ENCODE assay signal across 8 mouse cellular contexts in genomic region chr2:109904171-109904821, GRCm38 (mm10). TPM values are rescaled to one million over a fixed set of nuclear protein-coding genes. Genes with fewer than 3 reads are reported as not detected.
DNase-seq lines count a peak whose midpoint lies in the region; ATAC-seq and TF ChIP-seq lines count a peak whose summit lies in the region.

No protein-coding gene starts in this region.

- H3K36me3 ChIP-seq in forebrain, embryonic 15.5 days = peaks cover 25% of the 10 kb centered on the region
- peaks cover 30% of the 10 kb centered on the region for H3K36me3 ChIP-seq in hindbrain, embryonic 10.5 days
- peaks cover 12% of the 10 kb centered on the region for H3K36me3 ChIP-seq in lung, embryonic 15.5 days
- H3K36me3 ChIP-seq in thymus, adult 2 months (ENCODE audit: control insufficient read depth, insufficient read depth, low read length) = peaks cover 22% of the 10 kb centered on the region

- H3K9ac ChIP-seq in forebrain, embryonic 15.5 days (replicated peaks) = no peak overlapping the region
- no peak overlapping the region for H3K9ac ChIP-seq in lung, embryonic 15.5 days

- H3K4me3 ChIP-seq in forebrain, embryonic 15.5 days = no peak overlapping the region
- H3K4me3 ChIP-seq in hindbrain, embryonic 10.5 days = no peak overlapping the region
- H3K4me3 ChIP-seq in lung, embryonic 15.5 days = no peak overlapping the region
- H3K4me3 ChIP-seq in thymus, adult 2 months (ENCODE audit: control insufficient read depth, insufficient read depth, low read length) = no peak overlapping the region

- H3K27me3 ChIP-seq in forebrain, embryonic 15.5 days = 0 out of 2 replicates have a peak, but pooled peaks cover 5% of the 10 kb centered on the region
- no peaks in the 10 kb centered on the region for H3K27me3 ChIP-seq in hindbrain, embryonic 10.5 days (ENCODE audit: insufficient read depth, poor library complexity, severe bottlenecking)
- peaks cover 21% of the 10 kb centered on the region; the same call in 1 of the 2 replicates for H3K27me3 ChIP-seq in lung, embryonic 15.5 days
- H3K27me3 ChIP-seq in thymus, adult 2 months (ENCODE audit: control insufficient read depth, insufficient read depth, low read length) = no peaks in the 10 kb centered on the region

- H3K4me2 ChIP-seq in forebrain, embryonic 15.5 days (replicated peaks) = no peak overlapping the region
- no peak overlapping the region for H3K4me2 ChIP-seq in lung, embryonic 15.5 days

- peak; percentile 82 for DNase-seq in ES-CJ7 (ENCODE audit: low read depth, low spot score)
- DNase-seq in c-Kit-positive CD71-positive TER-119-positive erythroid progenitor cells, embryonic 14.5 days (ENCODE audit: low spot score) = peak; percentile 94
- peak; percentile 78 for DNase-seq in hindbrain, embryonic 10.5 days (ENCODE audit: low spot score)
- DNase-seq in layer of hippocampus, adult 8-10 months (ENCODE audit: low spot score in 2 of 2) = peak; percentile 88 to 95
- peak; percentile 45 for DNase-seq in ovary, postnatal 10 days (ENCODE audit: low spot score)
- DNase-seq in thymus, adult 2 months = peak; percentile 81

- no peak overlapping the region for H3K27ac ChIP-seq in forebrain, embryonic 15.5 days (replicated peaks)
- no peak overlapping the region for H3K27ac ChIP-seq in hindbrain, embryonic 10.5 days
- no peak overlapping the region for H3K27ac ChIP-seq in lung, embryonic 15.5 days
- H3K27ac ChIP-seq in thymus, adult 2 months (ENCODE audit: control insufficient read depth, insufficient read depth, low read length) = no peak overlapping the region

- no peak for TF ChIP-seq POLR2A in thymus, adult 2 months (IDR thresholded peaks at IDR 0.05; ENCODE audit: control insufficient read depth, extremely low read depth, insufficient read depth, low read length, poor library complexity)

- 1% methylated on average over 7 of the region's 7 CpGs for WGBS in forebrain, embryonic 15.5 days
- WGBS in hindbrain, embryonic 10.5 days = 2% methylated on average over 7 of the region's 7 CpGs
- under 1% methylated on average over 7 of the region's 7 CpGs for WGBS in lung, embryonic 15.5 days
- WGBS in thymus, adult 2 months = 1% methylated on average over 7 of the region's 7 CpGs

- no peaks in the 10 kb centered on the region for H3K4me1 ChIP-seq in forebrain, embryonic 15.5 days
- no peaks in the 10 kb centered on the region for H3K4me1 ChIP-seq in hindbrain, embryonic 10.5 days (replicated peaks)
- no peaks in the 10 kb centered on the region for H3K4me1 ChIP-seq in lung, embryonic 15.5 days
- no peaks in the 10 kb centered on the region for H3K4me1 ChIP-seq in thymus, adult 2 months (replicated peaks; ENCODE audit: control insufficient read depth, insufficient read depth, low read length)

- ATAC-seq in forebrain, embryonic 15.5 days (replicated peaks) = peak; percentile 85
- peak; percentile 33; the same call in 1 of the 2 replicates for ATAC-seq in lung, embryonic 15.5 days (ENCODE audit: borderline replicate concordance, extremely low read depth, low FRiP score, low TSS enrichment)

- 0 out of 2 replicates have a peak, but pooled peaks cover 3% of the 10 kb centered on the region for H3K9me3 ChIP-seq in forebrain, embryonic 15.5 days
- no peaks in the 10 kb centered on the region for H3K9me3 ChIP-seq in hindbrain, embryonic 10.5 days
- no peaks in the 10 kb centered on the region for H3K9me3 ChIP-seq in lung, embryonic 15.5 days

- TF ChIP-seq CTCF in thymus, adult 2 months (IDR thresholded peaks at IDR 0.05; ENCODE audit: borderline replicate concordance, control insufficient read depth, extremely low read depth, insufficient read depth, low read length, poor library complexity) = no peak

RNA-seq across cellular contexts. Expression of gene Lgr4, which starts 13.2 kb away (rescaled TPM):
- 2.8 and 3.0 TPM in 2 replicates for polyA plus RNA-seq in forebrain, embryonic 15.5 days (2015; fragmentation: Nextera tagmentation; extraction: Ambion mirVana)
- polyA plus RNA-seq in hindbrain, embryonic 10.5 days (2016; fragmentation: Nextera tagmentation; extraction: Ambion mirVana) = 13.0 TPM in 2 replicates
- 10 to 100 TPM; 24.2 to 33.3 (median 29.2) TPM for total RNA-seq in layer of hippocampus, adult 8-10 months (2022)
- polyA plus RNA-seq in lung, embryonic 15.5 days (2015; fragmentation: Nextera tagmentation; extraction: Ambion mirVana) = 2.9 and 3.0 TPM in 2 replicates
- polyA plus RNA-seq in thymus, adult 2 months (2012; rRNA removed) = 4.5 and 7.2 TPM in 2 replicates

RNA-seq across cellular contexts. Expression of gene Lin7c, which starts 13.6 kb away (rescaled TPM):
- polyA plus RNA-seq in forebrain, embryonic 15.5 days (2015; fragmentation: Nextera tagmentation; extraction: Ambion mirVana) = 169 and 184 TPM in 2 replicates
- 91.5 and 96.0 TPM in 2 replicates for polyA plus RNA-seq in hindbrain, embryonic 10.5 days (2016; fragmentation: Nextera tagmentation; extraction: Ambion mirVana)
- total RNA-seq in layer of hippocampus, adult 8-10 months (2022) = 100 to 1,000 TPM in 2 of 4 experiments, 10 to 100 TPM in 2; 96.1 to 116 (median 102) TPM
- 55.9 and 56.4 TPM in 2 replicates for polyA plus RNA-seq in lung, embryonic 15.5 days (2015; fragmentation: Nextera tagmentation; extraction: Ambion mirVana)
- 9.1 and 10.0 TPM in 2 replicates for polyA plus RNA-seq in thymus, adult 2 months (2012; rRNA removed)
